Mouse (Mus musculus) spleen, postnatal 36 days (tissue): Measurements from ENCODE around the gene Dkc1.

Experiments used
- DNase-seq, 2 experiments: peaks; one replicate each; pipeline ENCODE4 v3.0.0; 2022; ENCODE audit warnings: low spot score in 2 of 2, mixed read lengths in 1 of 2

Dkc1 gene

GRCm38 (mm10) chrX:75138182-75138581, 42.5 kb downstream of the Dkc1 start:
- DNase-seq: no peak

GRCm38 (mm10) chrX:75143124-75143555, 47.5 kb downstream of the Dkc1 start:
- peak; percentile 5 to 8 for DNase-seq

- no peak for DNase-seq
These were observed 52.8 kb downstream of the Dkc1 start for GRCm38 (mm10) chrX:75148414-75148813.

DNA sequence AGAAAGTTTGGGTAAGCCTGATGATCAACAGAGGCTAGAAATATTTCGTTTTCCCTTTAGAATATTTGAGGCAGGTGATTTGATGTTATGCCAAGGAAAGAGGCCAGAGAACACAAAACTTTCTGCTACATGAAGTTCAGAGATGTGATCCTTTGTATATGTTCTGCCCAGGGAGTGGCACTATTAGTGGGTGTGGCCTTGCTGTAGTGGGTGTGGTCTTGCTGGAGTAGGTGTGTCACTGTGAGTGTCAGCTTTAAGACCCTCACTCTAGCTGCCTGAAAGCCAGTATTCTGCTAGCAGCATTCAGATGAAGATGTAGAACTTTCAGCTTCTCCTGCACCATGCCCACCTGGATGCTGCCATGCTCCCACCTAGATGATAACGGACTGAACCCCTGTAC, 54.6 kb downstream of the Dkc1 start:
- no peak for DNase-seq

- no peak for DNase-seq
These were observed 56.6 kb downstream of the Dkc1 start for GRCm38 (mm10) chrX:75152249-75152648.

- peak; percentile 22 to 34 for DNase-seq
These were observed 60.1 kb downstream of the Dkc1 start for GRCm38 (mm10) chrX:75155576-75156243.
